Mouse (Mus musculus): ENCODE data around the gene Triml2. TPM values are rescaled to one million over a fixed set of nuclear protein-coding genes. Genes with fewer than 3 reads are reported as not detected.

The Triml2 gene
- not detected in 2 replicates for polyA plus RNA-seq (2012; ENCODE audit: low replicate concordance)

DNA sequence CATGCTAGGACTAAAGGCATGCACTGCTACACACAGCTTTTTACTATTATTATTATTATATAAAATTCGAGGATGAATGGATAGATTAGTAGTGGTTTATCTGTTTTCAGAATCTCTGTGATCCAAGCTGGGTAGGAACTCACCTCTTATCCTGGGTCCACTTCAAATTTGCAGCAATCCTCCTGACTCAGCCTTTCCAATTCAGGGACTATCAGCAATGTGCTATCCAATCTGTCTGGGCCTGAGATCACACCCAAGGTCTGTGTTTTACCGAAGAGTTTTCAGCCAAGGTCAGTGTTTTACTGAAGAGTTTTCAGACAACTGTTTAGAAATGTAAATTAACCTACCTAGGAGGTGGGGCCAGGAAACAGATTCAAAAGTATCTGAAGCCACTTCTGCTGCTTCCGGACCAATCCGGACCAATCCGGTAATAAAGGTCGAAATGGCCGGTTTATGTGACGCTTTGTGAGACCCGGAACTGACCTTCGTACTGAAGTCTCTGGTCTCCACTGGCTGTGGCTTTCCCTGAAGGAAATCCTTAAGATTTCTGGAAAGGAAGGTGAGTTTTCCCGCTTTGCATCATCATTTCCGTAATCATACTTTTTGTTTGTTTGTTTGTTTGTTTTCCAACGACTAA is at the start of gene Triml2:
TSS of gene Triml2 (plus strand) at position 488 of the 637 bp plus-strand sequence.

GRCm38 (mm10) chr8:43141386-43141785 is 39.0 kb upstream of the Triml2 start, which contains the start of gene Triml1:
TSS of gene Triml1 (minus strand) at chr8:43141486.

Other genes with a start within 250 kb of the Triml2 start
- gene Triml1, start 39.1 kb upstream of the Triml2 start, polyA plus RNA-seq (2012; ENCODE audit: low replicate concordance) = not detected in 2 replicates
- not detected in 2 replicates for gene Zfp42, start 126.4 kb downstream of the Triml2 start, polyA plus RNA-seq (2012; ENCODE audit: low replicate concordance)